Mouse (Mus musculus): ENCODE measurements around the gene Myo5a. TPM values are rescaled to one million over a fixed set of nuclear protein-coding genes. Genes with fewer than 3 reads are reported as not detected.
A peak's percentile ranks its signal among the peaks of the same experiment; 100 is the strongest.

Myo5a gene
- polyA plus RNA-seq, 1 experiment from 2014 or later = 6.4 TPM

- H3K9me3 ChIP-seq (replicated peaks) = no peaks in the 10 kb centered on the region
- H3K27me3 ChIP-seq = no peaks in the 10 kb centered on the region
- H3K4me2 ChIP-seq = no peak overlapping the region
- H3K27ac ChIP-seq = peak overlapping the region; percentile 10
- no peaks in the 10 kb centered on the region for H3K36me3 ChIP-seq
- H3K4me3 ChIP-seq = no peak overlapping the region
- H3K9ac ChIP-seq = no peak overlapping the region
- H3K4me1 ChIP-seq (replicated peaks) = peaks cover 16% of the 10 kb centered on the region
- 37% methylated on average over 13 of the region's 13 CpGs for WGBS
- peak; percentile 60 for ATAC-seq (replicated peaks; ENCODE audit: insufficient number of reproducible peaks, insufficient read depth, low FRiP score, low read depth)
These were observed 183.6 kb downstream of the Myo5a start for GRCm38 (mm10) chr9:75254196-75254955.

GRCm38 (mm10) chr9:75255820-75256545 is 185.2 kb downstream of the Myo5a start:
- H3K27me3 ChIP-seq = no peaks in the 10 kb centered on the region
- no peaks in the 10 kb centered on the region for H3K36me3 ChIP-seq
- ATAC-seq (replicated peaks; ENCODE audit: insufficient number of reproducible peaks, insufficient read depth, low FRiP score, low read depth) = no peak
- no peak overlapping the region for H3K27ac ChIP-seq
- no peaks in the 10 kb centered on the region for H3K9me3 ChIP-seq (replicated peaks)
- no peak overlapping the region for H3K4me2 ChIP-seq
- H3K4me3 ChIP-seq = no peak overlapping the region
- H3K9ac ChIP-seq = no peak overlapping the region
- WGBS = 88% methylated on average over 14 of the region's 14 CpGs
- peaks cover 16% of the 10 kb centered on the region for H3K4me1 ChIP-seq (replicated peaks)

GRCm38 (mm10) chr9:75258792-75259191 is 188.0 kb downstream of the Myo5a start:
- Histone ChIP-seq H3K4me2 (no peak overlapping the region), H3K9me3 (replicated peaks) (no peaks in the 10 kb centered on the region)

GRCm38 (mm10) chr9:75259656-75260055 is 188.8 kb downstream of the Myo5a start:
- no peak overlapping the region for H3K4me3 ChIP-seq
- 87% methylated on average over 4 of the region's 4 CpGs for WGBS
- no peak overlapping the region for H3K9ac ChIP-seq
- H3K4me1 ChIP-seq (replicated peaks) = peaks cover 4% of the 10 kb centered on the region
- no peak overlapping the region for H3K27ac ChIP-seq
- H3K36me3 ChIP-seq = no peaks in the 10 kb centered on the region
- ATAC-seq (replicated peaks; ENCODE audit: insufficient number of reproducible peaks, insufficient read depth, low FRiP score, low read depth) = no peak
- no peaks in the 10 kb centered on the region for H3K27me3 ChIP-seq
- no peaks in the 10 kb centered on the region for H3K9me3 ChIP-seq (replicated peaks)
- H3K4me2 ChIP-seq = no peak overlapping the region

More at GRCm38 (mm10) chr9:75258792-75259191, 188.0 kb downstream of the Myo5a start:
- Histone ChIP-seq H3K4me3 (no peak overlapping the region), H3K9ac (no peak overlapping the region), H3K27me3 (no peaks in the 10 kb centered on the region), H3K4me1 (replicated peaks) (peaks cover 13% of the 10 kb centered on the region), H3K36me3 (no peaks in the 10 kb centered on the region), H3K27ac (no peak overlapping the region)
- WGBS = 65% methylated on average over 4 of the region's 4 CpGs
- ATAC-seq (replicated peaks; ENCODE audit: insufficient number of reproducible peaks, insufficient read depth, low FRiP score, low read depth) = no peak

- no peak overlapping the region for H3K4me2 ChIP-seq
- H3K4me3 ChIP-seq = no peak overlapping the region
- H3K27me3 ChIP-seq = no peaks in the 10 kb centered on the region
- H3K9me3 ChIP-seq (replicated peaks) = no peaks in the 10 kb centered on the region
- WGBS = 36% methylated on average over 8 of the region's 8 CpGs
- H3K36me3 ChIP-seq = no peaks in the 10 kb centered on the region
- no peak overlapping the region for H3K9ac ChIP-seq
- H3K27ac ChIP-seq = no peak overlapping the region
- H3K4me1 ChIP-seq (replicated peaks) = no peaks in the 10 kb centered on the region
- no peak for ATAC-seq (replicated peaks; ENCODE audit: insufficient number of reproducible peaks, insufficient read depth, low FRiP score, low read depth)
These were observed 190.6 kb downstream of the Myo5a start for GRCm38 (mm10) chr9:75261332-75261872.

- ATAC-seq (replicated peaks; ENCODE audit: insufficient number of reproducible peaks, insufficient read depth, low FRiP score, low read depth) = no peak
- Histone ChIP-seq H3K36me3 (no peaks in the 10 kb centered on the region), H3K9me3 (replicated peaks) (no peaks in the 10 kb centered on the region), H3K4me1 (replicated peaks) (no peaks in the 10 kb centered on the region), H3K4me3 (no peak overlapping the region), H3K27me3 (no peaks in the 10 kb centered on the region), H3K27ac (no peak overlapping the region), H3K4me2 (no peak overlapping the region), H3K9ac (no peak overlapping the region)
- 67% methylated on average over 8 of the region's 8 CpGs for WGBS
These were observed 191.5 kb downstream of the Myo5a start for GRCm38 (mm10) chr9:75262235-75262826.

- H3K27me3 ChIP-seq = no peaks in the 10 kb centered on the region
- no peaks in the 10 kb centered on the region for H3K36me3 ChIP-seq
- 59% methylated on average over 3 of the region's 3 CpGs for WGBS
- H3K4me3 ChIP-seq = no peak overlapping the region
- no peak; the same call in 1 of the 2 replicates for ATAC-seq (replicated peaks; ENCODE audit: insufficient number of reproducible peaks, insufficient read depth, low FRiP score, low read depth)
- H3K9me3 ChIP-seq (replicated peaks) = no peaks in the 10 kb centered on the region
- H3K4me2 ChIP-seq = no peak overlapping the region
- H3K9ac ChIP-seq = no peak overlapping the region
- no peaks in the 10 kb centered on the region for H3K4me1 ChIP-seq (replicated peaks)
- no peak overlapping the region for H3K27ac ChIP-seq
These were observed 193.3 kb downstream of the Myo5a start for GRCm38 (mm10) chr9:75264008-75264718.

GRCm38 (mm10) chr9:75267147-75267546 is 196.3 kb downstream of the Myo5a start:
- H3K27ac ChIP-seq = no peak overlapping the region
- WGBS = 82% methylated on average over 6 of the region's 6 CpGs
- no peaks in the 10 kb centered on the region for H3K27me3 ChIP-seq
- H3K4me3 ChIP-seq = no peak overlapping the region
- no peak for ATAC-seq (replicated peaks; ENCODE audit: insufficient number of reproducible peaks, insufficient read depth, low FRiP score, low read depth)
- H3K36me3 ChIP-seq = no peaks in the 10 kb centered on the region
- no peak overlapping the region for H3K4me2 ChIP-seq
- no peaks in the 10 kb centered on the region for H3K9me3 ChIP-seq (replicated peaks)
- H3K4me1 ChIP-seq (replicated peaks) = no peaks in the 10 kb centered on the region
- H3K9ac ChIP-seq = no peak overlapping the region

- Histone ChIP-seq H3K9me3 (replicated peaks) (no peaks in the 10 kb centered on the region), H3K36me3 (no peaks in the 10 kb centered on the region; the same call in 1 of the 2 replicates), H3K27ac (no peak overlapping the region), H3K4me3 (no peak overlapping the region), H3K4me2 (no peak overlapping the region), H3K9ac (no peak overlapping the region), H3K4me1 (replicated peaks) (no peaks in the 10 kb centered on the region), H3K27me3 (no peaks in the 10 kb centered on the region)
- no peak for ATAC-seq (replicated peaks; ENCODE audit: insufficient number of reproducible peaks, insufficient read depth, low FRiP score, low read depth)
- 60% methylated on average over 6 of the region's 6 CpGs for WGBS
These were observed 199.6 kb downstream of the Myo5a start for GRCm38 (mm10) chr9:75270382-75270781.

- Histone ChIP-seq H3K27ac (no peak overlapping the region), H3K4me3 (no peak overlapping the region), H3K27me3 (no peaks in the 10 kb centered on the region), H3K36me3 (no peaks in the 10 kb centered on the region; the same call in 1 of the 2 replicates), H3K9me3 (replicated peaks) (no peaks in the 10 kb centered on the region), H3K4me1 (replicated peaks) (no peaks in the 10 kb centered on the region), H3K4me2 (no peak overlapping the region), H3K9ac (no peak overlapping the region)
- no peak for ATAC-seq (replicated peaks; ENCODE audit: insufficient number of reproducible peaks, insufficient read depth, low FRiP score, low read depth)
- 89% methylated on average over 8 of the region's 8 CpGs for WGBS
These were observed 200.7 kb downstream of the Myo5a start for GRCm38 (mm10) chr9:75271539-75271938.
